Mouse (Mus musculus) small intestine, adult 2 months (tissue): ENCODE results near the gene Acod1.

Experiments used
- CTCF ChIP-seq: fragments of 200-500 bp; IDR thresholded peaks from 2 replicates; pipeline ENCODE4 v1.5.1; 2012; ENCODE audit warnings: low read depth, mild to moderate bottlenecking, control low read depth, inconsistent platforms, low read length, moderate library complexity, mixed read lengths; ENCODE audit not compliant: insufficient replicate concordance, insufficient read length; ENCODE audit errors: extremely low read depth
- POLR2A ChIP-seq: fragments of 200-500 bp; IDR thresholded peaks from 2 replicates; pipeline ENCODE4 v1.6.1; 2012; ENCODE audit warnings: low read depth, mild to moderate bottlenecking, control low read depth, inconsistent platforms, low read length, moderate library complexity

DNA sequence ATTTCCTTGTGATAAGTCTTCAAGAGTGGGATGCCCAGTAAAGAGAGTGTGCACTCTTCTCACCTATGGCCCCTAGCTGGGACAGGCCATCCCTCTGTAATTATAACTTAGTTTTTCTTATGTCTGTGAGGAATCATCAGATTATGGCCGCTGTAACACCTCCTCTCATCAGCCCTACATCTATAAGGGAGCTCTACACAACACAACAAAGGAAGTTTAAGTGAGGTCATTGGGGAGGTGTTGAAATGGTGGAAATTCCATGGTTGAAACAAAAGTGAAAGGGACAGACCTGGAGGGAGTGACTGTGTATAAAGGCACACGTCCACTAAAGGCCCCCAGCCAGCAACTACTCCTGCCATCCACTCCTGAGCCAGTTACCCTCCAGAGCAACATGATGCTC, at the start of gene Acod1:
- no peak for TF ChIP-seq CTCF
- no peak for TF ChIP-seq POLR2A
